Mouse (Mus musculus) stomach, embryonic 16.5 days (tissue): ENCODE data around the gene Abcd2. TPM values are rescaled to one million over a fixed set of nuclear protein-coding genes. Genes with fewer than 3 reads are reported as not detected.

Experiments used
- ATAC-seq: fragments of 200-750 bp; cut with Nextera tagmentation; 2 replicates; pipeline ENCODE4 v1.8.0; 2017; ENCODE audit warnings: moderate number of reproducible peaks, moderate TSS enrichment; ENCODE audit not compliant: insufficient read depth, low FRiP score
- H3K27ac ChIP-seq: fragments of 300-500 bp; sonication (generic); 2 replicates; pipeline ENCODE4 v1.5.1; 2014; ENCODE audit warnings: low read length
- H3K27me3 ChIP-seq: fragments of 300-500 bp; sonication (generic); 2 replicates; pipeline ENCODE4 v1.6.1; 2014; ENCODE audit warnings: low read length, control low read depth, mixed read lengths; ENCODE audit not compliant: control insufficient read depth, insufficient read depth
- H3K36me3 ChIP-seq: fragments of 300-500 bp; sonication (generic); 2 replicates; pipeline ENCODE4 v1.6.1; 2014; ENCODE audit warnings: low read length; ENCODE audit not compliant: control insufficient read depth, insufficient read depth
- H3K4me1 ChIP-seq: fragments of 300-500 bp; sonication (generic); 2 replicates; pipeline ENCODE4 v1.6.1; 2014; ENCODE audit warnings: low read length, control low read depth, mixed read lengths; ENCODE audit not compliant: control insufficient read depth, insufficient read depth
- H3K4me2 ChIP-seq: fragments of 300-500 bp; sonication (generic); 2 replicates; pipeline ENCODE4 v1.6.1; 2014; ENCODE audit warnings: low read depth, low read length, mixed read lengths
- H3K4me3 ChIP-seq: fragments of 300-500 bp; sonication (generic); replicated peaks from 2 replicates; pipeline ENCODE4 v1.5.1; 2014; ENCODE audit warnings: mild to moderate bottlenecking, low read length
- H3K9ac ChIP-seq: fragments of 300-500 bp; sonication (generic); 2 replicates; pipeline ENCODE4 v1.6.1; 2014; ENCODE audit warnings: low read length
- H3K9me3 ChIP-seq: fragments of 300-500 bp; sonication (generic); replicated peaks from 2 replicates; pipeline ENCODE4 v1.6.1; 2016; ENCODE audit warnings: low read length, control low read depth; ENCODE audit not compliant: control insufficient read depth
- WGBS: fragments of 180-500 bp; shearing (Covaris S2); extraction: QIAGEN DNeasy Blood & Tissue Kit; methylation state at CpG from one replicate; pipeline ENCODE4 v1.1.7; 2014; 5-methylcytosine and 5-hydroxymethylcytosine counted together
- polyA plus RNA-seq: library from polyadenylated mRNA; unstranded; fragments of >200 nt; fragmentation: Nextera tagmentation; extraction: Ambion mirVana; gene quantifications from 2 replicates; pipeline ENCODE4 v1.2.1, GENCODE M21; 2015

The Abcd2 gene
- polyA plus RNA-seq, 1 experiment from 2014 or later: 2.9 TPM

DNA sequence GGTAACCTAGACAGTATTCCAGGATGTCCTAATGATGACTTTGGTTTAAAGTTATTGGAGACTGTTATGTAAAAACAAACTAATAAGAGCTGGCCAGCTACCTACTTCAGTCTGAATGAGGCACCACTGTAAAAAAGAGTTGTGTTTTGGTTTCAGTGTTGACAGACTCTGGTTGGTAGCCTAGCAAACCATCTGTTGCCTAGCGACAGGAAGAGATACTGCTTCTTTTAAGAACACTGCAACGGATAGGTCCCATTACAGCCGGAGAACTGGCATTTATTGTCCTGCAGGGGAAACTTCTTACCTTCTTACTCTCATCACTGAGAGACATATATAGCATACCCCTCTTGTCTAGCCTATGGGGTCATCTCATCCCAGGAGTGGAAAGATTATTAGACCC lies 86.7 kb downstream of the Abcd2 start:
- WGBS: 36% methylated on average over 3 of the region's 3 CpGs
- ATAC-seq: no peak
- Histone ChIP-seq H3K9ac (no peak overlapping the region), H3K4me2 (no peak overlapping the region), H3K36me3 (no peaks in the 10 kb centered on the region), H3K9me3 (no peaks in the 10 kb centered on the region), H3K4me3 (no peak overlapping the region), H3K27ac (no peak overlapping the region), H3K27me3 (no peaks in the 10 kb centered on the region), H3K4me1 (no peaks in the 10 kb centered on the region)

GRCm38 (mm10) chr15:91104276-91104675 lies 87.3 kb downstream of the Abcd2 start:
- no peak overlapping the region for H3K4me2 ChIP-seq
- WGBS: 86% methylated on average over 1 of the region's 1 CpGs
- H3K27ac ChIP-seq: no peak overlapping the region
- no peak overlapping the region for H3K4me3 ChIP-seq
- no peaks in the 10 kb centered on the region for H3K36me3 ChIP-seq
- no peaks in the 10 kb centered on the region for H3K27me3 ChIP-seq
- H3K4me1 ChIP-seq: no peaks in the 10 kb centered on the region
- no peak overlapping the region for H3K9ac ChIP-seq
- no peaks in the 10 kb centered on the region for H3K9me3 ChIP-seq
- ATAC-seq: no peak

GRCm38 (mm10) chr15:91103814-91104213 lies 87.8 kb downstream of the Abcd2 start:
- no peaks in the 10 kb centered on the region for H3K27me3 ChIP-seq
- H3K9ac ChIP-seq: no peak overlapping the region
- no peaks in the 10 kb centered on the region for H3K36me3 ChIP-seq
- no peak overlapping the region for H3K27ac ChIP-seq
- H3K9me3 ChIP-seq: no peaks in the 10 kb centered on the region
- 48% methylated on average over 14 of the region's 14 CpGs for WGBS
- no peak overlapping the region for H3K4me3 ChIP-seq
- H3K4me1 ChIP-seq: no peaks in the 10 kb centered on the region
- no peak overlapping the region for H3K4me2 ChIP-seq
- no peak for ATAC-seq

DNA sequence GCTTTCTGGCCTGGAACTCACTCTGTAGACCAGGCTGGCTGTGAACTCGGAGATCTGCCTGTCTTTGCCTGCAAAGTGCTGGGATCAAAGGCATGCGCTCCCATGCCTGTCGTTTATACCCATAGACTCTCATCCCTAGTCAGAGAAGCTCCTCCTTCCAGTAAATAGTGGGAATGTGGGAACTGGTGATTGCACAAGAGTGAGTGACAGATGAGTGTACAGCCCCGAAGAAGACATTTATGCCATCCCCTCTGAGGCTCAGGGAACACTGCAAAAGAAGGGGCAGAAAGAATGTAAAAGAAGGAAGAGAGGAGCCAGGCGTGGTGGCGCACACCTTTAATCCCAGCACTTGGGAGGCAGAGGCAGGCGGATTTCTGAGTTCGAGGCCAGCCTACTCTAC lies 88.3 kb downstream of the Abcd2 start:
- no peak overlapping the region for H3K4me2 ChIP-seq
- H3K9me3 ChIP-seq: no peaks in the 10 kb centered on the region
- H3K36me3 ChIP-seq: no peaks in the 10 kb centered on the region
- H3K9ac ChIP-seq: no peak overlapping the region
- no peak for ATAC-seq
- no peak overlapping the region for H3K4me3 ChIP-seq
- 85% methylated on average over 8 of the region's 8 CpGs for WGBS
- H3K27me3 ChIP-seq: no peaks in the 10 kb centered on the region
- no peak overlapping the region for H3K27ac ChIP-seq
- no peaks in the 10 kb centered on the region for H3K4me1 ChIP-seq

- no peaks in the 10 kb centered on the region for H3K36me3 ChIP-seq
- ATAC-seq: no peak
- WGBS: 77% methylated on average over 6 of the region's 6 CpGs
Measured at GRCm38 (mm10) chr15:91096606-91097005, 95.0 kb downstream of the Abcd2 start.

More at GRCm38 (mm10) chr15:91096606-91097005, 95.0 kb downstream of the Abcd2 start:
- Histone ChIP-seq H3K27ac (no peak overlapping the region), H3K27me3 (no peaks in the 10 kb centered on the region), H3K9ac (no peak overlapping the region), H3K4me1 (peaks cover 2% of the 10 kb centered on the region; the same call in 1 of the 2 replicates), H3K4me2 (no peak overlapping the region), H3K9me3 (no peaks in the 10 kb centered on the region), H3K4me3 (no peak overlapping the region)

Other genes with a start within 250 kb of the Abcd2 start
- gene Kif21a, start 141.9 kb downstream of the Abcd2 start, polyA plus RNA-seq: 20.8 and 24.8 TPM in 2 replicates
- not detected in 2 replicates for gene CN725425, start 7.7 kb upstream of the Abcd2 start, polyA plus RNA-seq